Mouse (Mus musculus) WW6 (cell line): ENCODE results near the gene Ccl5.

Experiments
- DNase-seq: peaks from one replicate; pipeline ENCODE4 v3.0.0-alpha.2; 2013; ENCODE audit warnings: low read depth, low spot score

Gene Ccl5

GRCm38 (mm10) chr11:83538705-83539314, 8.5 kb upstream of the Ccl5 start:
- no peak for DNase-seq

DNA sequence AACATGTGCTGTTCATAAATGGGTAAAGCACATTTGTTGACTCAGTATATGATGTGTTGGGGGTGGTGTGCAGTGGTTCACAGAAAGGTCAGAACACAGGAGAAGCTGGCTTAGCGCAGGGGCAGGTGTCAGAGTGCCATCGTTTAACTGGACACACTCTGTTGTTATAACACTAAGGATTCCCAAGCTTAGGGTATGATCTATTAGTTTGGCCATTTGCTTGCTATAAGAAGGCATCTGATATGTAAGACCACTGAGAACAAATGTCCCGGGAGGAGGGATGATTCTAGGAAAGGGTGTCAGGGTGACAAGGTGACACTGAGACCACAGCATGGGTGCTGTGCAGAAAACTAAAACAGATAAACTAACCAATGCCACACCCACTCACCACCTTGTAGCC, 6.5 kb upstream of the Ccl5 start:
- no peak for DNase-seq

DNA sequence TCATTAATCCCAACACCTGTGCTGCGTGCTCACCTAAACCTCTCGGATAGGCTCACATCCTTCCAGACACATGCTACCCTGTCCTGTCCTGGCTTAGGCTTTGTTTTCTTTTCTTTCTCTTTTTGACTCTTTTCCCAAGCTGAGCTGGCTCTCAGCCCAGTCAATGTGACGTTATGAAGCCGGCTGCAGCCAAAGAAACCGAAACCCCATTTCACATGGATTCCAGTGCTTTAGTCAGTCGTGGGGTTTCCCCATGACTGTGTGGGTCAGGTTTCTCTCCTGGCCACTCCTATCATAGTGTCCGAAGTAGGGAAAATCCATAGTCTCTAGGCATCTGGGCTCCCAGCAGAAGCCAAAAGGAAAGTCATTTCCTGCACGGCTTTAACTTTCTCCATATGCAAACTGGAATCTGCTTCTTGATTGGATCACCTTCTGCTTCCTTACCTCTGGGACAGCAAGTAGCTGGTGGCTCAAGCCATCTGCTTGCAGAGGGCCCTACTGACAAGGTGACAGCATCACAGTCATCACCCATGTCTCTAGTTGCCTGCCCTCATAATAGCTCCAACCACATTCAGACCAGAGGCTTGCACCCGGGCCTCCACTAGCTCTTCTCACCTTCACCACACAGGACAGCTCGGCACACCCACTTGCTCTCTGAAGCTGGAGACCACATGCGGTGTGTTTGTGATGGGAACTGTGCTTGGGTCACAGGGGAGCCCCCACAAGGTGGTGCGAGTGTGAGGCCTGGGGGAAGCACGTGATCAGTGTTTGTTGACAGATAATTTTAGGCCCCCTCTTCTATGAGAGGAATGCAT, 4.5 kb upstream of the Ccl5 start:
- no peak for DNase-seq

DNA sequence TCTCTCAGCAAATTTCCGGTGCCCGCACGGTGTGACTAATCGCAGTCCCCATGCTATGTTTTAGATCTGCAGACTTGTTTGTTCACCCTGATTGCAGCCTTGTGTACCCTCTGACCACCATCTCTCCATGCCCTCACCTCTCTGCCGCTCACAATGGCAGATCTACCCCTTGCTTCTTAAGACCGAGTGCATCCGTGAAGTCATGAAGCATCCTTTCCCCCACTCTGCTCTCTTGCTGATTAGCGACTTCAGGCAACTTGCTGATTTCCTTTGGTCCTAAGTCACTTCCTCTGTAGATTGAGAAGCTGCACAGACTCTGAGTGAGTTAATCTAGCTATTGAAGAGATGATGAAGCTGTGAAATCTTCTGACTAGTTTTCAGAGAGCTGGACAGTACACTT, 3.8 kb upstream of the Ccl5 start:
- no peak for DNase-seq

- DNase-seq, result no peak
Measured at GRCm38 (mm10) chr11:83533192-83533591, 2.9 kb upstream of the Ccl5 start.

DNA sequence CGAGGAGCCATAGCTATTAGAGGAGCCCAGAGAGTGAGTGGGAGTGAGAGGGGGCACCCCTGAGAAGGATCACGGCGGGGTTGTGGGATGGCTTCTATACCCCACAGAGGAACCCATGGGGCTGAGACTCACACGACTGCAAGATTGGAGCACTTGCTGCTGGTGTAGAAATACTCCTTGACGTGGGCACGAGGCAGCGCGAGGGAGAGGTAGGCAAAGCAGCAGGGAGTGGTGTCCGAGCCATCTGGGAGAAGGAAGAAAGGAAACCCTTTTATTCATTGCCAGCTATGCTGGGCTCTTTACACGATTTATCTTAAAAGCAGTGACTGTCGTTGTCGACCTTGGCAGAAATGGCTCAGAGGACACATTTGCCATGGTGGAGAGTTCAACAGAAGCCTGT, 1.3 kb downstream of the Ccl5 start:
- no peak for DNase-seq

DNA sequence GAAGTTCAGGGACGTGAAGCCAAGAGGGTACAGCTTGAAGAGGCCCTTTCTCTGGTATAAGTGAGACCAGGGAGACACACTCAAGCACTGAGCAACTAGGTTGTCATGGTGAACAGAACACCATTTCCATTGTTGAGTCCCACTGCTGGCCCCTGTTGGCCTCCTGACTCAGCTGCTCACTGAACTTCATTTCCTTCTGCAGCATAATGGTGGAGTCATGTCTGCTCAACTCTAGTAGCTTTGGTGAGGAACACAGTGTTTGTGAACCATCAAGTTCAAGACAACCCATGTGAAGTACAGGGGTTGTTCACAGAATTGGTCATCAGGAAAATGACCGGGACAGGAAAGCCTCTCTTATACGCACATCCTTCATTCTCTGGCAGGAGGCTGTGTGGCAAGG, 8.2 kb downstream of the Ccl5 start, which contains the start of gene Heatr9:
TSS of gene Heatr9 (minus strand) at position 101 of the 400 bp plus-strand sequence.
- no peak for DNase-seq

- DNase-seq, result no peak
Measured at GRCm38 (mm10) chr11:83518371-83518770, 11.9 kb downstream of the Ccl5 start.

DNA sequence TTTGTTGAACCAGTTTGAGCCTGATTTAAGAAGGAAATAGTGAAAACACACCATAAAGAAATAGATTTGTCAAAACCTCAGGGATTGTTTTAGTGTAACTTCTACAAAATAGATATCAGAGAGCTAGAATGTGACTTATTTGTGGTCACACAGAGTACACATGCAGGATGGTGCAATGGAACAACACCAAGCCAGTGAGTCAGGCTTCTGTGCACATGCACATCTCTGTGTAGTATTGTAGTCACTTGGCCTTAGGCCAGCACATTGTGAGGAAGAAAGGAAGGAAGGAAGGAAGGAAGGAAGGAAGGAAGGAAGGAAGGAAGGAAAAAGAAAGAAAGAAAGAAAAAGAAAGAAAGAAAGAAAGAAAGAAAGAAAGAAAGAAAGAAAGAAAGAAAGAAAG, 13.2 kb downstream of the Ccl5 start:
- no peak for DNase-seq

DNA sequence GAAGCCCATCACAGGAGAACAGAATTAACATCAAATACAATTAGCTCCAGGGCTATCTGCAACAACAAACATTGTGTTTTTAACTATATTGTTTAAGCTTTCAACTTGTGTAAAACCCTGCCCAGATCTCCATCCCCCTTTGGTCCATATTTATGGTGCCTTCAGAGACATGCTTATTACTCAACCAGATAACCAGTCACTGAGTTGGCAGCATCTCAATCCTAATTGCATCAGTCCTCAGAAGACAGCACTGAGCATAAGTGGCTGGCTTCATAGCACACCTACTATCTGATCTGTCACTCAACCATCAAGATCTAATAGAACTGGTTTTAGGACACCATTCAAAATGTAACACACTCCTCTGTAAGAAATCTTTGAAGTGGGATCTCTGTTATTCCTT, 20.8 kb downstream of the Ccl5 start:
- DNase-seq, result no peak

GRCm38 (mm10) chr11:83504308-83504707, 26.0 kb downstream of the Ccl5 start:
- no peak for DNase-seq

- peak; percentile 65 for DNase-seq
Measured at GRCm38 (mm10) chr11:83495571-83495970, 34.7 kb downstream of the Ccl5 start.

DNA sequence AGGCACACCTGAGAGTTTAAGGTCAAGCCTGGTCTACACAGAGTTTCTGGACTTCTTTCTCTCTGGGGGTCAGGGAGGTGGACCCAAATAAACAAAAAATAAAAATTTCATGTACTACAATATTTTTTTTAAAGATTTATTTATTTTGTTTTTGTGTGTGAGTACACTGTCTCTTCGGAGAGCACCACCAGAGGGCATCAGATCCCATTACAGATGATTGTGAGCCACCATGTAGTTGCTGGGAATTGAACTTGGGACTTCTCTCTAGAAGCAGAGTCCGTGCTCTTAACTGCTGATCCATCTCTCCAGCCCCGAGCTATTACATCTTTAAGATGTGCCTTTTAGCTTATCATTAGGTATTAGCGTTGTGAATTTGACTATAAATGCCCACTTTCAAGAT, 38.8 kb downstream of the Ccl5 start:
- DNase-seq, result no peak
